Mouse (Mus musculus) myocyte (in vitro differentiated cells): Measurements from ENCODE around the gene Msh2.

Experiments
- CEBPB ChIP-seq: IDR thresholded peaks from 2 replicates; pipeline ENCODE4 v1.6.1; 2011; ENCODE audit warnings: mild to moderate bottlenecking, moderate library complexity; ENCODE audit not compliant: poor library complexity, insufficient read depth, severe bottlenecking
- E2F4 ChIP-seq: IDR thresholded peaks from one replicate; pipeline ENCODE4 v1.6.1; 2011; ENCODE audit warnings: mild to moderate bottlenecking, control low read depth, moderate library complexity; ENCODE audit not compliant: insufficient read depth
- MAX ChIP-seq: IDR thresholded peaks from one replicate; pipeline ENCODE4 v1.6.1; 2011; ENCODE audit warnings: low read depth, mild to moderate bottlenecking, control low read depth
- MYOG ChIP-seq, 3 experiments: IDR thresholded peaks; one replicate each; pipeline ENCODE4 v1.6.1; 2011; ENCODE audit warnings: control low read depth in 2 of 3, low read depth in 2 of 3, mild to moderate bottlenecking in 2 of 3; ENCODE audit not compliant: insufficient read length in 2 of 3, control insufficient read depth in 1 of 3, insufficient read depth in 1 of 3
- POLR2A ChIP-seq: IDR thresholded peaks from one replicate; pipeline ENCODE4 v1.6.1; 2011; ENCODE audit warnings: low read depth, mild to moderate bottlenecking, control low read depth, moderate library complexity; ENCODE audit not compliant: insufficient read length
- POLR2AphosphoS2 ChIP-seq: IDR thresholded peaks from one replicate; pipeline ENCODE4 v1.6.1; 2011; ENCODE audit warnings: low read depth, control low read depth; ENCODE audit not compliant: insufficient read length
- SRF ChIP-seq: IDR thresholded peaks from one replicate; pipeline ENCODE4 v1.6.1; 2011; ENCODE audit warnings: low read depth; ENCODE audit not compliant: control insufficient read depth, insufficient read length
- TCF12 ChIP-seq: IDR thresholded peaks from one replicate; pipeline ENCODE4 v1.6.1; 2011; ENCODE audit warnings: mild to moderate bottlenecking, control low read depth; ENCODE audit not compliant: poor library complexity, insufficient read depth, severe bottlenecking
- USF1 ChIP-seq: IDR thresholded peaks from one replicate; pipeline ENCODE4 v1.6.1; 2011; ENCODE audit warnings: low read depth, mild to moderate bottlenecking, control low read depth, moderate library complexity

DNA sequence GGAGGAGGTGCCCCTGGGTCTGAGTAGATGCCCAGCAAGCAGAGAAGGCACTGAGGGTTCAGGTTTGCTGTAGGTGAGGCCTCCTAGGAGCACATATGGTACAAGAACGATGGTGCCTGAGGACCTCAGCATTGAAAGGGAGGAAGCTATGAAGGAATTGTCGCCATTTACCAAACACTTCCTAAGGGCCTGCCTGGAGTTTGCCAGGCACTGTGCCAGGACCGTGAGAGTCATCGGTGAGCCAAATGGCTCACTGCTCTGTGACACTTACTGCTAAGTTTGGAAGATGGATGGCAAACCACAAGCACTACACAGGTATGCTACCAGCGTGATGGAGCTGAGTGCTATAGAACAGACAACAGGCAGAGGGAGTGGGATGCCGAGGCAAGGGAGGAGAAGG lies 94.8 kb downstream of the Msh2 start:
- TF ChIP-seq TCF12: no peak
- no peak for TF ChIP-seq POLR2A
- no peak for TF ChIP-seq E2F4
- TF ChIP-seq POLR2AphosphoS2: no peak
- no peak for TF ChIP-seq MAX
- TF ChIP-seq CEBPB: no peak
- TF ChIP-seq SRF: no peak
- no peak for TF ChIP-seq USF1
- TF ChIP-seq MYOG (IDR thresholded peaks at IDR 0.05; ENCODE audit: control insufficient read depth in 1 of 3, insufficient read depth in 1 of 3, insufficient read length in 2 of 3, low read depth in 2 of 3): no peak
